Mouse (Mus musculus): ENCODE data around the gene Apol10a. TPM values are rescaled to one million over a fixed set of nuclear protein-coding genes. Genes with fewer than 3 reads are reported as not detected.
"Not testable (repeated sequence)": the region's sequence is repeated elsewhere in the genome, so short reads cannot be mapped to it uniquely, and the experiment has no call there.

Gene Apol10a
- polyA plus RNA-seq, 1 experiment from 2014 or later, result not detected

DNA sequence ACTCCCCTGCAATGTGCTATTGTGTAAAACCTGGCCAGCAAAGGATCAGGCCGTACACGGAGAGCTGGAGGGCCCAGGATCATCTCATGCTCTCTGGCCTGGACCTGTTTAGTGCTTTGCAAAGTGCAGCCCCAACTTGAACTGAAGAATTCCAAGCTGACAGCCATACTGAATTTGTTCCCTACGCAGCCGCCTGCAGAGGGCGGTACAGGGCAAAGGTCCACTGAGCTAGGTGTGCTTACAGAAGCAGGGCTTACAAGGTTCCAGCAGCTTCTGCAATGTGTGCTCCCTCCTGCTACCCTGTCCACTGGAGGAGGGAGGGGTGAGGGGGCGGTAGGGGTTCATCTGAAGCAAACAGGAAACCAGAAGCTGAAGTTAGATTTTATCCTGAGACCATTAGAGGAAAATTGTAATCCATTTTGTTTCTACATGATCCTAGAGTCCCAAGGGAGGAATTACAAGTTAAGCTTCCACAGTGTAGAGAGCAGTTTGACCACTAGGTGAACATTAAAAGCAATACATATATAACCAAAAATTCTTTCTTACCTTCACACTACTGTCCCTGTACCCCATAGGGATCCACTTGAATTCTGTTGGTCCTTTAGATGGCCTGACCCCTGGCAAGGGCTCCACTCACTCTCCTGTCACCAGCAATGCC lies 46.5 kb downstream of the Apol10a start:
- not testable (repeated sequence) for H3K36me3 ChIP-seq; H3K27ac ChIP-seq (replicated peaks); H3K9me3 ChIP-seq; H3K9ac ChIP-seq; H3K27me3 ChIP-seq; H3K4me3 ChIP-seq; ATAC-seq (ENCODE audit: low read depth); H3K4me2 ChIP-seq; H3K4me1 ChIP-seq (replicated peaks)
- WGBS, result 32% methylated on average over 6 of the region's 6 CpGs

DNA sequence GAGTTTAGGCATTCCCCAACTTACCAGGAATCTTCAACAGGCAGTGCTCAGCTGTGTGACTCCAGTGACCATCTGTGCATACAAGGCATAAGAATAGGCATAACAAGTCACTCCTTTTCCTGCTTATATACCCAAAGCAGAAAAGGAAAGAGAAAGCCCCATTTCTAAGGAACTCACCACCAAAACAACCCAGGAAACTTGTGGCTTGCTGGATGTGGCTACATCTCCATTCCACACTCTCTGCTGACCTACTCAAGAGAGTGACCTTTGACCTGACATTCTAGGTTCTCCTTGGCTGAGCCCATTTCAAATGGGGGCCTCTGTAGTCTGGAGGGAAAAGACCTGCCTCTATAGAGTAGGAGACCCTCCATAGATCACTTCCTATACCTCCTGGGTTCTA lies 56.4 kb downstream of the Apol10a start, which contains the start of gene Apol7c:
Gene Apol7c (minus strand): TSS at position 101 of the 400 bp plus-strand sequence.
- Histone ChIP-seq H3K4me1 (replicated peaks) (no peaks in the 10 kb centered on the region), H3K9me3 (no peaks in the 10 kb centered on the region)
- no peak for ATAC-seq (ENCODE audit: low read depth)

DNA sequence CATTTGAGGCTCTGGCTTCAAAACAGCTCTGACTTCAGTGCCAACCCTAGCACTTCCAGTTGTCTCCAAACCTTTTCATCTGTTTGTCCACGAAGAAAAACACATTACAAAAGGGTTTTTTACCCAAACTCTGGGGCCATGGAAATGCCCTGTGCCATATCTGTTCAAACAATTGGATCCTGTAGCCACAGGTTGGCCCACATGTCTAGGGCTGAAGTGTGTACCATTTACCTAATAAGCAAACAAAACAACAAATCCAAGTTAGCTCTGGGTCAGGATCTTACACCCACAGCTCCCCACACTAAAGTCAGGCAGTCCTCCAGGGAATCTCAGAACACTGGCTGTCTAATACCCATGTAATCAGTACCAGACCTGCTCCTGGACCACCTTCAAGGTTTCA lies 62.4 kb downstream of the Apol10a start:
- WGBS, result 31% methylated on average over 1 of the region's 1 CpGs
- H3K4me2 ChIP-seq; H3K27me3 ChIP-seq; H3K9me3 ChIP-seq; ATAC-seq (ENCODE audit: low read depth); H3K36me3 ChIP-seq; H3K4me1 ChIP-seq (replicated peaks); H3K4me3 ChIP-seq; H3K9ac ChIP-seq; H3K27ac ChIP-seq (replicated peaks): not testable (repeated sequence)

More for the DNA sequence above, 56.4 kb downstream of the Apol10a start, which contains the start of gene Apol7c:
- Histone ChIP-seq H3K9ac (no peak within 1 kb of the TSS), H3K4me2 (no peak within 1 kb of the TSS), H3K27ac (replicated peaks) (no peak within 1 kb of the TSS), H3K27me3 (no peaks in the 10 kb centered on the region), H3K36me3 (no peaks in the 10 kb centered on the region), H3K4me3 (no peak within 1 kb of the TSS)

Other genes starting within 250 kb of the Apol10a start
- 136 and 156 TPM in 2 replicates for gene Rbfox2, start 170.0 kb upstream of the Apol10a start, polyA plus RNA-seq (2015; fragmentation: Nextera tagmentation; extraction: Ambion mirVana)
- 0.29 TPM in 1 of 2 replicates, not detected in the other for gene Apol7a, start 77.9 kb upstream of the Apol10a start, polyA plus RNA-seq (2015; fragmentation: Nextera tagmentation; extraction: Ambion mirVana)
- 0.41 and 0.43 TPM in 2 replicates for gene Apol9a, start 65.9 kb upstream of the Apol10a start, polyA plus RNA-seq (2015; fragmentation: Nextera tagmentation; extraction: Ambion mirVana)
- not detected in 2 replicates for gene Apol7b, start 29.6 kb upstream of the Apol10a start, polyA plus RNA-seq (2015; fragmentation: Nextera tagmentation; extraction: Ambion mirVana)
- gene Apol11a, start 31.2 kb downstream of the Apol10a start, polyA plus RNA-seq (2015; fragmentation: Nextera tagmentation; extraction: Ambion mirVana), result not detected in 2 replicates
- gene Apol7c, start 56.3 kb downstream of the Apol10a start, polyA plus RNA-seq (2015; fragmentation: Nextera tagmentation; extraction: Ambion mirVana), result not detected in 2 replicates
- gene 1700025B11Rik, start 84.8 kb downstream of the Apol10a start, polyA plus RNA-seq (2015; fragmentation: Nextera tagmentation; extraction: Ambion mirVana), result not detected in 2 replicates
- gene Apol10b, start 119.1 kb downstream of the Apol10a start, polyA plus RNA-seq (2015; fragmentation: Nextera tagmentation; extraction: Ambion mirVana), result not detected in 2 replicates
- gene Gm36245, start 122.2 kb downstream of the Apol10a start, polyA plus RNA-seq (2015; fragmentation: Nextera tagmentation; extraction: Ambion mirVana), result not detected in 2 replicates
- 0.08 TPM in 1 of 2 replicates, not detected in the other for gene Apol11b, start 166.2 kb downstream of the Apol10a start, polyA plus RNA-seq (2015; fragmentation: Nextera tagmentation; extraction: Ambion mirVana)
- 0.08 TPM in 1 of 2 replicates, not detected in the other for gene Apol7e, start 221.8 kb downstream of the Apol10a start, polyA plus RNA-seq (2015; fragmentation: Nextera tagmentation; extraction: Ambion mirVana)